Mouse (Mus musculus) lung, postnatal 0 days (tissue): ENCODE measurements around the gene Rac2. TPM values are rescaled to one million over a fixed set of nuclear protein-coding genes. Genes with fewer than 3 reads are reported as not detected.
A peak's percentile ranks its signal among the peaks of the same experiment; 100 is the strongest.

ENCODE experiments used
- ATAC-seq: fragments of 200-750 bp; cut with Nextera tagmentation; 2 replicates; pipeline ENCODE4 v1.8.0; 2017; ENCODE audit warnings: moderate library complexity
- DNase-seq: peaks from one replicate; pipeline ENCODE4 v3.0.0-alpha.2; 2016; ENCODE audit warnings: low spot score
- H3K27ac ChIP-seq: fragments of 300-500 bp; sonication (generic); 2 replicates; pipeline ENCODE4 v1.5.1; 2014; ENCODE audit warnings: antibody characterized with exemption, mild to moderate bottlenecking, low read length, mixed read lengths
- H3K27me3 ChIP-seq: fragments of 300-500 bp; sonication (generic); replicated peaks from 2 replicates; pipeline ENCODE4 v1.6.1; 2014; ENCODE audit warnings: low read length, mixed read lengths; ENCODE audit not compliant: insufficient read depth
- H3K36me3 ChIP-seq: fragments of 300-500 bp; sonication (generic); 2 replicates; pipeline ENCODE4 v1.6.1; 2014; ENCODE audit warnings: low read length, mixed read lengths; ENCODE audit not compliant: insufficient read depth
- H3K4me1 ChIP-seq: fragments of 300-500 bp; sonication (generic); 2 replicates; pipeline ENCODE4 v1.6.1; 2014; ENCODE audit warnings: antibody characterized with exemption, low read depth, low read length, mixed read lengths; ENCODE audit not compliant: insufficient read depth
- H3K4me2 ChIP-seq: fragments of 300-500 bp; sonication (generic); replicated peaks from 2 replicates; pipeline ENCODE4 v1.6.1; 2014; ENCODE audit warnings: low read depth, mild to moderate bottlenecking, low read length, moderate library complexity, mixed read lengths
- H3K4me3 ChIP-seq: fragments of 300-500 bp; sonication (generic); 2 replicates; pipeline ENCODE4 v1.5.1; 2014; ENCODE audit warnings: low read depth, low read length
- H3K9ac ChIP-seq: fragments of 300-500 bp; sonication (generic); replicated peaks from 2 replicates; pipeline ENCODE4 v1.6.1; 2014; ENCODE audit warnings: low read depth, mild to moderate bottlenecking
- H3K9me3 ChIP-seq: fragments of 300-500 bp; sonication (generic); 2 replicates; pipeline ENCODE4 v1.6.1; 2016; ENCODE audit warnings: low read length, mixed read lengths
- CTCF ChIP-seq: IDR thresholded peaks from 2 replicates; pipeline ENCODE4 v1.5.1; 2016; ENCODE audit warnings: antibody characterized with exemption, mild to moderate bottlenecking
- EP300 ChIP-seq: IDR thresholded peaks from 2 replicates; pipeline ENCODE4 v1.6.1; 2016; ENCODE audit warnings: antibody characterized with exemption, mild to moderate bottlenecking, control low read depth
- WGBS: fragments of 180-500 bp; shearing (Covaris S2); extraction: QIAGEN DNeasy Blood & Tissue Kit; methylation state at CpG from one replicate; pipeline ENCODE4 v1.1.7; 2014; 5-methylcytosine and 5-hydroxymethylcytosine counted together
- polyA plus RNA-seq: library from polyadenylated mRNA; unstranded; fragments of >200 nt; fragmentation: Nextera tagmentation; extraction: Ambion mirVana; gene quantifications from 2 replicates; pipeline ENCODE4 v1.2.1, GENCODE M21; 2015

Rac2 gene
- polyA plus RNA-seq, 1 experiment from 2014 or later = 29.7 TPM

- no peak overlapping the region for H3K4me2 ChIP-seq
- no peak for DNase-seq
- H3K27ac ChIP-seq = no peak overlapping the region
- no peak for ATAC-seq
- TF ChIP-seq EP300 = no peak
- TF ChIP-seq CTCF = no peak
- H3K36me3 ChIP-seq = no peaks in the 10 kb centered on the region
- H3K4me1 ChIP-seq = no peaks in the 10 kb centered on the region
- no peaks in the 10 kb centered on the region for H3K27me3 ChIP-seq
- no peaks in the 10 kb centered on the region for H3K9me3 ChIP-seq
- no peak overlapping the region for H3K4me3 ChIP-seq
- whole genome bisulfite sequencing = 81% methylated on average over 6 of the region's 6 CpGs
- no peak overlapping the region for H3K9ac ChIP-seq
Measured at GRCm38 (mm10) chr15:78596504-78596903, 23.9 kb upstream of the Rac2 start.

GRCm38 (mm10) chr15:78595468-78595867 lies 22.9 kb upstream of the Rac2 start:
- DNase-seq (no peak), ATAC-seq (no peak)
- Histone ChIP-seq H3K4me3 (no peak overlapping the region), H3K4me1 (no peaks in the 10 kb centered on the region), H3K27ac (no peak overlapping the region), H3K27me3 (no peaks in the 10 kb centered on the region), H3K4me2 (no peak overlapping the region), H3K9me3 (no peaks in the 10 kb centered on the region), H3K9ac (no peak overlapping the region), H3K36me3 (no peaks in the 10 kb centered on the region)
- no peak; the same call in 1 of the 2 replicates for TF ChIP-seq CTCF
- no peak for TF ChIP-seq EP300
- 68% methylated on average over 5 of the region's 5 CpGs for WGBS

GRCm38 (mm10) chr15:78594831-78595230 lies 22.2 kb upstream of the Rac2 start:
- Histone ChIP-seq H3K4me2 (no peak overlapping the region), H3K27ac (no peak overlapping the region), H3K36me3 (no peaks in the 10 kb centered on the region), H3K9ac (no peak overlapping the region), H3K4me3 (no peak overlapping the region), H3K27me3 (no peaks in the 10 kb centered on the region), H3K4me1 (no peaks in the 10 kb centered on the region), H3K9me3 (no peaks in the 10 kb centered on the region)
- peak; percentile 18; the same call in 1 of the 2 replicates for ATAC-seq
- DNase-seq = peak; percentile 37
- TF ChIP-seq CTCF (no peak), EP300 (0 out of 2 replicates have a peak, but pooled peaks have one; percentile 11)
- 66% methylated on average over 2 of the region's 2 CpGs for WGBS

- H3K27me3 ChIP-seq = no peaks in the 10 kb centered on the region
- TF ChIP-seq EP300 (no peak), CTCF (no peak)
- H3K36me3 ChIP-seq = no peaks in the 10 kb centered on the region
- DNase-seq (no peak), ATAC-seq (no peak)
- no peaks in the 10 kb centered on the region for H3K9me3 ChIP-seq
- H3K27ac ChIP-seq = no peak overlapping the region
- no peak overlapping the region for H3K9ac ChIP-seq
- 79% methylated on average over 7 of the region's 7 CpGs for whole genome bisulfite sequencing
- H3K4me2 ChIP-seq = no peak overlapping the region
- H3K4me1 ChIP-seq = no peaks in the 10 kb centered on the region
- no peak overlapping the region for H3K4me3 ChIP-seq
Measured at GRCm38 (mm10) chr15:78593896-78594425, 21.4 kb upstream of the Rac2 start.

GRCm38 (mm10) chr15:78592452-78592968 lies 19.9 kb upstream of the Rac2 start:
- ATAC-seq (no peak), DNase-seq (no peak)
- 75% methylated on average over 14 of the region's 14 CpGs for WGBS
- H3K9ac ChIP-seq = no peak overlapping the region
- H3K4me1 ChIP-seq = no peaks in the 10 kb centered on the region
- no peak overlapping the region for H3K4me2 ChIP-seq
- H3K9me3 ChIP-seq = no peaks in the 10 kb centered on the region
- H3K36me3 ChIP-seq = no peaks in the 10 kb centered on the region
- TF ChIP-seq CTCF (no peak), EP300 (no peak)
- H3K27ac ChIP-seq = no peak overlapping the region
- H3K27me3 ChIP-seq = no peaks in the 10 kb centered on the region
- H3K4me3 ChIP-seq = no peak overlapping the region

GRCm38 (mm10) chr15:78591680-78592451 lies 19.3 kb upstream of the Rac2 start:
- Histone ChIP-seq H3K4me1 (no peaks in the 10 kb centered on the region), H3K9ac (no peak overlapping the region), H3K27ac (no peak overlapping the region), H3K36me3 (no peaks in the 10 kb centered on the region), H3K4me3 (no peak overlapping the region), H3K4me2 (no peak overlapping the region), H3K9me3 (no peaks in the 10 kb centered on the region), H3K27me3 (no peaks in the 10 kb centered on the region)
- ATAC-seq (no peak), DNase-seq (peak; percentile 27)
- WGBS = 53% methylated on average over 15 of the region's 15 CpGs
- TF ChIP-seq CTCF (no peak), EP300 (no peak)
